Mouse (Mus musculus) frontal cortex, postnatal 36 days (tissue): ENCODE results near the gene Slc26a8.
"Not testable (repeated sequence)": the region's sequence is repeated elsewhere in the genome, so short reads cannot be mapped to it uniquely, and the experiment has no call there.

Source experiments
- DNase-seq, 2 experiments: peaks; one replicate each; pipeline ENCODE4 v3.0.0; 2022; ENCODE audit warnings: low spot score in 2 of 2

Slc26a8 gene

GRCm38 (mm10) chr17:28689586-28690283 lies at the start of gene Slc26a8:
Slc26a8 (minus strand) TSS chr17:28690233.
- DNase-seq: peak in 1 of 2 experiments; percentile 39

DNA sequence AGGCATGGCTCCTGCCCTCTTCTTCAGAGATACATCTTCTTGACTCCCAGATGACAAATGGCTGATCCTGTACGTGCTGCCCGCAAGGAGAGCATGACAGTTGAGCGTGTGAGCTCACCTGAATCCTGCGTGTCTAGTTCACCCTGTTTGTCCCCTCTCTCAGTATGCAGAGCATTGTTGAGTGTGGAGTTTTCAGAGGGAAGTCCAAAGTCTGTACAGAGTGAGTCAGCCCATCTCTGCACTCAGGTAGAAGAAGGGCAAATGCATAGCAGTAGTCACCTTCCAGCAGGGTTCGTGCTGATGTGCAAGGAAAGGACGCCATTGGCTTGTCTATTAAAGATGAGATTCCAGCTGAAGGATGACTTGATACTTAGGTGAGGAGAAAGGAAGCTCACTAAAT lies 49.2 kb upstream of the Slc26a8 start:
- no peak for DNase-seq

- DNase-seq: no peak
Measured at GRCm38 (mm10) chr17:28737973-28738372, 47.9 kb upstream of the Slc26a8 start.

- DNase-seq: no peak
Measured at GRCm38 (mm10) chr17:28736486-28736885, 46.5 kb upstream of the Slc26a8 start.

DNA sequence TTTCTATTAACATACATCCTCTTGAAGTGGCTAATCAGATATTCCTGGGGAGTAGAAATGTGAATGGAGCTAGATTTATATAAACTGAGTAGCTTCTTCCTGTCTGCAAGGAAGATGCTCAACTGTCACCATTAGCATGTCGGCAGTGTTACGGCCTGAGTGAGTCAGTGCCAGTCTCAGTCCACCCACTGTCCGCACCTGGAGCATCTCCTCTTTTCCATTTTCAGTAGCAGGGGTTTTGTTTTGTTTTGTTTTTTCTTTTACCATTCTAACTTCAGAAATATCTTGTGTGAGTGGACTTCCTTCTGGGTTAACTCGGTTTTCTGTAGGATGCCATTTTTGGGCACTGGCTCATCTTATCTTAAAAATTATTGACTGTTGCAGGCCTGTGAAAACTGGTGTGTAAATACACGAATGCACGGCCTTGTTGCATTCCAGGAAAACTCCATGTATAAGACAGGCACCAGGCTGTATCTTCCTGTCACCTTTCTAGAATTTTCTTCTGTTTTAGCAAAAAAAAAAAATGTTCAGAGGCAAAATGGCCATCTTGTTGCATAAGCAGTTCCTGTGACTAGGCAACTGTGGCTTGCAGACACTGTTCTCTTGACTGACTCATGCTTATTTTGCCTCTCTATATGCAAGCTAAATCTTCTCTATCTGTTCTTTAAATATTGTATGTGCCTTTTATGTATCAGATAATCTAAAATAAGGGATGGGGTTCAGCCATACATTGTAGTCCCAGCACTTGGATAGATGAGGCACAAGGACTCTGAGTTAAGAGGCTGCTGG lies 45.5 kb upstream of the Slc26a8 start:
- DNase-seq: peak in 1 of 2 experiments; percentile 34

DNA sequence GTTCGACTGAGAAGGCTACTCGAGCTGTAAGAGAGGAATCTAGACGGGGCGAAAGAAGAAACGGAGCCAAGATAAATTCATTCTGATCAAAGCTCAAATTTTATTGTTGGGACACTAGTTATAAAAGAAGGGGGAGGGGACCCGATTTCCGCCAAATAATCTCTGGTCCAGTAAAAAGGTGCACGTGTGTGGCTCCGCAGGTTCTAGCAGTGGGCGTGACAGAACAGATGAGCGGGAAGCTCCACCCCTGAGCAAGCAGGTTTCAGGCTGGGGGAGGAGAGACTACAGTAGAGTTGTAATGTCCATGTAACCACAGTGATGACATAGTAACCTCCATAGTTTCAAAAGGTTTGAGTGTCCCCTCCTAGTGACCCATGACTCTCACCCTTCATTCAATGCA lies 37.5 kb upstream of the Slc26a8 start:
- DNase-seq: not testable (repeated sequence)

GRCm38 (mm10) chr17:28725783-28726182 lies 35.8 kb upstream of the Slc26a8 start, which contains the start of gene AC170998.1:
AC170998.1 (plus strand) TSS chr17:28726083.
- no peak for DNase-seq

- no peak for DNase-seq
Measured at GRCm38 (mm10) chr17:28717535-28717934, 27.5 kb upstream of the Slc26a8 start.

DNA sequence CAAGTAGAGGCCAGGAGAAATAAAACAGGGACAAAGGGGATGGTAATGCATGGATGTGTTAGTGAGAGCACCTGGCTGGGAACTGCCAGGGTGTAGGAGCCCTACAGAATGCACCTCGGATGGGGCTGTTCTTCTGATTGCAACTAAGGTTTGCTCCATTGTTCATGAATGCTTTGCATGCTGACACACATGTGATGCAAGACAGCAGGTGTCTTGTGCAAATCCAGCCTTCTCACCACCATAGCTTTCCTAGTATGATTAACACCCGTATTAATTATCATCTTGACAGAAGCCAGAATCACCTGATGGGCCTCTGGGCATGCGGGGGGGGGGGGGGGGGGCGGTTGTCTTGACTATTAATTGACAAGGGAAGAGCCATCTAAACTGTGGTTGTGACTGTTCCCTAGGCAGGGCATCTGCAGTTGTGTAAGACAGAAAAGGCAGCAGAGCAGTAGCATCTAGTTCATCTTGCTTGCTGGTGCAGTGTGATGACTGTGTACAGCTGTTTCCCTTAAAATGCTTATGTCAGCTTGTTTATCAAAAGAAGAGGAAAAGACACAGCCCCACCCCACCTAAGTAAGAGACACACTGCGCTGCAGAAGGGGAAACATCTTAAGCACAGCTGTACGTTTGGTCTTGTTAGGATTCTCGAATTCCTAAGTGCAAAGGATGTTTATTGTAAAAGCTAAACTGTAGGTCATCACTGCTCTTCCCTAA lies 26.0 kb upstream of the Slc26a8 start:
- DNase-seq: no peak

DNA sequence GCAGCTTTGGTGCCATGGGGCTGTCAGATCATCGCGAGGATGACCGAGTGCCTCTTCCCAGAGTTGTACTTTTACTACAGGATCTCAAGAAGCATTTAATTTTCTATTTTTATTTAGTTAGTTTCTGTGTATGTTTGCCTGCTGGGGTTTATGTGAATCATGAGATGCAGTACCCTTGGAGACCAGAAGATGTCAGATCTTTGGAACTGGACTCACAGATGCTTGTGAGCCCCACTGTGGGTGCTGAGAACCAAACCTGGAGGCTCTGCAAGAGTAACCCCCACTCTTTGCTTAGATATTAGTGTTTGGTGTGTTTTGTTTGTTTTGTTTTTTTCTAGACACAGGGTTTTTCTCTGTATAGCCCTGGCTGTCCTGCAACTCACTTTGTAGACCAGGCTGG lies 24.0 kb upstream of the Slc26a8 start:
- DNase-seq: no peak

GRCm38 (mm10) chr17:28712305-28712704 lies 22.3 kb upstream of the Slc26a8 start:
- DNase-seq: no peak

DNA sequence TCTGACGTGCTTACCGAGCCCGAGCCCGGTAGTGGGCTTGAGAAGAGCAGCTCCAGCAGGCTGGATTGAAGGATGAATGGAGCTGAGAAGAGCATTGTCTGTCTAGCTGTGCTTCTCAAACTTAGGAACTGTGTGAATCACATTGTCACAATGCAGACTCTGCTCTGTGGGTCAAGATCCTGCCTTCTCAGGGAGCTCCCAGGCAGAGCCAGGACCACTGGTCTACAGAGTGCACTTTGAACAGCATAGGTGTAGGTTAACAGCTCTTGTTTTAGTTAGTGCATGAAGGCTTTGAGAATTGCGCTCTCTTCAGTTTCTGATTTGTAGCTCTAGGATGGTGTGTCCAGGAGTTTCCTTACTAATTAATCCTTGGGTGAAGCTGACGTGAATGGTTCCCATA lies 21.2 kb upstream of the Slc26a8 start:
- DNase-seq: no peak

DNA sequence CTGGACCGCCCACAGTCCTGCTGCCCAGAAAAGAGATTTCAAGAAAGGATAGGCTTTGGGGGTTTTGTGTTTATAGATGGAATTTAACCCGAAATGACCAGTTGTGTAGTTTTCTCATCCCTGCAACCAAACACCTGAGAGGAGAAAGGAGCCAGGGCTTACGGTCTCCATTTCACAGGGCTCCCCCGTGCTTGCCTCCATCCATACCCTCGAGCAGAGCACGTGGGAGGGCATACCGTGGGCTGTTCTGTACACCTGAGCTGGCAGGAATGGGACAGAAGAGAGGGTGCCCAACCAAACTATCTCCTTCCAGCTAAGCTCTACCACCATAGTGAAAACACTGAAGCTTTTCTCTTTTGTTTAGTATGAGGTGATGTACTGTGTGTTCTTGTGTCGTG lies 20.3 kb upstream of the Slc26a8 start:
- DNase-seq: no peak

- DNase-seq: no peak
Measured at GRCm38 (mm10) chr17:28709552-28710290, 19.7 kb upstream of the Slc26a8 start.

GRCm38 (mm10) chr17:28708989-28709388 lies 19.0 kb upstream of the Slc26a8 start:
- DNase-seq: no peak

DNA sequence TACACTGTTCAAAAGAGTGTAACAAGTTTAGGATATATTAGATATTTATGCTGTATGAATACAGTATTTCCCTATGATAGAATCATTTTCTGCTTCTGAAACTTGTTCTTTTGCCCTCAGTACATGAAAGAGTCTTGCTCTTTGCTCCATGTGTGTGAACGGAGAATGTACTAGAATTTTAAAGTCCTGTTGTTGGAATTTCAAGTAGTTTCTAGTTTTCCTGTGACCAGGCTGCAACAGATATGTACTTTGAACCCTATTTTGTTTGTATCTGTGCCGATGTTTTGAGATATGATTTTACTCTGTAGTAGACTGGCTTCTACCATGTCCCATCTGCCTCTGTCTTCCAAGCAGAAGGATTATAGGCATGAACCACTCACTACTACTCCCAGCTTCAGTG lies 17.8 kb upstream of the Slc26a8 start:
- DNase-seq: no peak

GRCm38 (mm10) chr17:28707136-28707627 lies 17.1 kb upstream of the Slc26a8 start:
- DNase-seq: no peak

GRCm38 (mm10) chr17:28706697-28707096 lies 16.7 kb upstream of the Slc26a8 start:
- no peak for DNase-seq

- DNase-seq: no peak
Measured at GRCm38 (mm10) chr17:28702646-28703045, 12.6 kb upstream of the Slc26a8 start.

GRCm38 (mm10) chr17:28701737-28702136 lies 11.7 kb upstream of the Slc26a8 start:
- DNase-seq: no peak

GRCm38 (mm10) chr17:28701171-28701570 lies 11.1 kb upstream of the Slc26a8 start:
- DNase-seq: no peak

DNA sequence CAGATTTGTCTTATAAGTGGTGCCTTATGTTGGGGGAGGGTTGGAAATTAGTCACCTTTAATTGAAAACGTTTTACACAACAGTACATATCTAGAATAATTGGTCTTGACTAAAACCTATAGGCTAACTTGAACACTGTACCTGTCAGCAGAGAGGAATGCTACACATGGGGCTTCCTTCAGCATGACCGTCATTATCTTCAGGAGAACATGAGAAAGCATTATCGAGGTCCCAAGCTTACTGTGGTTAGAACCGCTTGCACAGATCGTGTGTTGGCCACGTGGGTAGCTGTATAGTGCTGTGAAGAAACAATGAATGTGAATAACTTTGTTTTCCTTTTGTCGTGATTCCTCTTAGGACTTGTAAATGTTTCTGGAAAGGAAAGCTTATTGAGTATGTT lies 9.8 kb upstream of the Slc26a8 start:
- no peak for DNase-seq
